In the genomic region with DNA sequence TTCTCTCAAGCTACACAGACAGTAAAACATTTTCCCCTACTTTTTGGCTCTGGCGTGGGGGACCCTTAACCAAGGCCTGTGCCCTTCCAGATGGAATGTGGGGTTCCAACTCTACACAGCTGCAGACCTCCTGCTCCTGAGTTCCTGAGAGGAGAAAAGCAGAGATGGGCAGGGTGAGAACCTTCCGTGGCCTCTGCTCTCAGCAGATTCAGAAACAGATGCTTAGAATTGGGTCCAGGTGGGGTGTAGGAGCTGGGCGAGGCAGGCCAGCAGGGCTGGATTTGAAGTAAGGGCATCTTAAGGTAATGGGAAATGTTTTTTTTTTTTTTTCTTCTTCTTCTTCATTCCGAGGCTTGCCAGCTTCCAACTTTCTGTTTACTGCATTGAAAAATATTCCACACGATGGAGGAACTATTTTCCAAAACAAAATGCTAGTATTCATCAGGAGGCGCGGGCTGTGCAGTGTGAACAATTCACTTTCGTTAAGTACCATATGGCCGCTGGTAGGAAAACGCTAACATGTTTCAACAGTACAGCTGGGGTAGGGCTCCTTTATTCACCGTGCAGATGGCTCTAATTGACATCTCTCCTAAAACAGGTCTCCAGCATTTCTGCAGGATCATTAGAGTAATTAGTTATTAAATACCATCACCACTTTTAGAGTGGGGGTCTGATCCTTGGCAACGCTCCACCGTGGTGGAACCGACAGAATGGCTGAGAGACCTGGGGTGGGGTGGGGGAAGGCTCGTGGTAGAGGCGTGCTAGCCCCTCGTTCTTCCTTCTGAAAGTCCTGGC, we compare ENCODE assay signal across 13 mouse cellular contexts.
DNase-seq lines count a peak whose midpoint lies in the region; ATAC-seq lines count a peak whose summit lies in the region.
"Had no signal": no experiment of that assay in that cellular context is flagged by ENCODE, and none has a peak within 500 bp of the region (broad histone marks: within the 10 kb centered on the region; RNA-seq: fewer than 3 reads in every experiment).

No protein-coding gene starts in this region.

- H3K27ac ChIP-seq in embryonic facial prominence, embryonic 11.5 days (replicated peaks; ENCODE audit: low read depth, low read length) = no peak overlapping the region
- H3K27ac ChIP-seq in embryonic facial prominence, embryonic 15.5 days (replicated peaks) = peak overlapping the region; percentile 34; the same call in 1 of the 2 replicates
- peak overlapping the region; percentile 43; the same call in 1 of the 2 replicates for H3K27ac ChIP-seq in hindbrain, embryonic 14.5 days
- H3K27ac ChIP-seq in limb, embryonic 13.5 days = peak overlapping the region; percentile 61
- H3K27ac ChIP-seq: liver, embryonic 12.5 days had no signal

- DNase-seq in embryonic facial prominence, embryonic 11.5 days (ENCODE audit: low spot score) = peak; percentile 75
- DNase-seq in hindbrain, embryonic 14.5 days (ENCODE audit: low spot score) = no peak
- DNase-seq in urinary bladder, postnatal 4 days (ENCODE audit: low spot score in 2 of 2) = no peak
- DNase-seq in thymus, postnatal 36 days = no peak
- DNase-seq in spleen, adult 18-20 months = no peak
- DNase-seq: cerebellum, adult 11-12 months; heart, adult 11 months; kidney, postnatal 4 days; lung, postnatal 36 days; right cerebral cortex, postnatal 25 days had no signal

- no peak; the same call in 1 of the 2 replicates for ATAC-seq in embryonic facial prominence, embryonic 11.5 days (replicated peaks; ENCODE audit: insufficient number of reproducible peaks, low FRiP score, low TSS enrichment, low read depth)
- no peak for ATAC-seq in embryonic facial prominence, embryonic 15.5 days (ENCODE audit: insufficient number of reproducible peaks, low FRiP score, low TSS enrichment, low read depth)
- peak; percentile 61; the same call in 1 of the 2 replicates for ATAC-seq in hindbrain, embryonic 14.5 days (ENCODE audit: low FRiP score)
- no peak for ATAC-seq in limb, embryonic 13.5 days (ENCODE audit: low FRiP score, low read depth)
- ATAC-seq: liver, embryonic 12.5 days had no signal

- no peak overlapping the region for H3K9ac ChIP-seq in embryonic facial prominence, embryonic 11.5 days (replicated peaks; ENCODE audit: low read length)
- H3K9ac ChIP-seq in embryonic facial prominence, embryonic 15.5 days = no peak overlapping the region
- no peak overlapping the region for H3K9ac ChIP-seq in hindbrain, embryonic 14.5 days
- no peak overlapping the region for H3K9ac ChIP-seq in limb, embryonic 13.5 days
- H3K9ac ChIP-seq: liver, embryonic 12.5 days had no signal

- H3K36me3 ChIP-seq in embryonic facial prominence, embryonic 11.5 days (replicated peaks; ENCODE audit: control insufficient read depth, insufficient read depth, low read depth, low read length) = no peaks in the 10 kb centered on the region
- no peaks in the 10 kb centered on the region for H3K36me3 ChIP-seq in embryonic facial prominence, embryonic 15.5 days
- no peaks in the 10 kb centered on the region for H3K36me3 ChIP-seq in hindbrain, embryonic 14.5 days (replicated peaks; ENCODE audit: control insufficient read depth, insufficient read depth)
- H3K36me3 ChIP-seq in limb, embryonic 13.5 days = no peaks in the 10 kb centered on the region
- H3K36me3 ChIP-seq: liver, embryonic 12.5 days had no signal

- no peak overlapping the region for H3K4me3 ChIP-seq in embryonic facial prominence, embryonic 11.5 days (ENCODE audit: low read depth, low read length)
- H3K4me3 ChIP-seq in embryonic facial prominence, embryonic 15.5 days (replicated peaks) = no peak overlapping the region
- H3K4me3 ChIP-seq in hindbrain, embryonic 14.5 days (replicated peaks; ENCODE audit: low read length) = no peak overlapping the region
- no peak overlapping the region for H3K4me3 ChIP-seq in limb, embryonic 13.5 days
- H3K4me3 ChIP-seq: liver, embryonic 12.5 days had no signal

- H3K9me3 ChIP-seq in embryonic facial prominence, embryonic 11.5 days (replicated peaks; ENCODE audit: control insufficient read depth, low read length) = no peaks in the 10 kb centered on the region
- H3K9me3 ChIP-seq in embryonic facial prominence, embryonic 15.5 days (replicated peaks) = no peaks in the 10 kb centered on the region
- H3K9me3 ChIP-seq in hindbrain, embryonic 14.5 days (ENCODE audit: control insufficient read depth, low read length) = no peaks in the 10 kb centered on the region
- H3K9me3 ChIP-seq in limb, embryonic 13.5 days = no peaks in the 10 kb centered on the region
- H3K9me3 ChIP-seq: liver, embryonic 12.5 days had no signal

- no peaks in the 10 kb centered on the region for H3K27me3 ChIP-seq in embryonic facial prominence, embryonic 11.5 days (ENCODE audit: control insufficient read depth, insufficient read depth, low read length)
- H3K27me3 ChIP-seq in embryonic facial prominence, embryonic 15.5 days = no peaks in the 10 kb centered on the region
- no peaks in the 10 kb centered on the region for H3K27me3 ChIP-seq in hindbrain, embryonic 14.5 days (ENCODE audit: control insufficient read depth, insufficient read depth, low read length)
- H3K27me3 ChIP-seq in limb, embryonic 13.5 days = no peaks in the 10 kb centered on the region
- H3K27me3 ChIP-seq: liver, embryonic 12.5 days had no signal

- 37% methylated on average over 17 of the region's 17 CpGs for WGBS in embryonic facial prominence, embryonic 11.5 days
- WGBS in embryonic facial prominence, embryonic 15.5 days = 34% methylated on average over 17 of the region's 17 CpGs
- 46% methylated on average over 17 of the region's 17 CpGs for WGBS in hindbrain, embryonic 14.5 days
- 23% methylated on average over 17 of the region's 17 CpGs for WGBS in limb, embryonic 13.5 days

- peaks cover 3% of the 10 kb centered on the region; the same call in 1 of the 2 replicates for H3K4me1 ChIP-seq in embryonic facial prominence, embryonic 11.5 days (ENCODE audit: control insufficient read depth, insufficient read depth, low read length)
- peaks cover 44% of the 10 kb centered on the region for H3K4me1 ChIP-seq in embryonic facial prominence, embryonic 15.5 days
- H3K4me1 ChIP-seq in hindbrain, embryonic 14.5 days (replicated peaks; ENCODE audit: control insufficient read depth, insufficient read depth, low read length) = peaks cover 16% of the 10 kb centered on the region
- peaks cover 72% of the 10 kb centered on the region for H3K4me1 ChIP-seq in limb, embryonic 13.5 days
- H3K4me1 ChIP-seq: liver, embryonic 12.5 days had no signal

- no peak overlapping the region for H3K4me2 ChIP-seq in embryonic facial prominence, embryonic 11.5 days (ENCODE audit: low read depth, low read length)
- H3K4me2 ChIP-seq in embryonic facial prominence, embryonic 15.5 days (replicated peaks) = no peak overlapping the region
- no peak overlapping the region for H3K4me2 ChIP-seq in hindbrain, embryonic 14.5 days (replicated peaks)
- H3K4me2 ChIP-seq in limb, embryonic 13.5 days (replicated peaks) = 0 out of 2 replicates have a peak overlapping the region, but pooled peaks have one; percentile 1
- H3K4me2 ChIP-seq: liver, embryonic 12.5 days had no signal
